Mouse (Mus musculus) megakaryocyte, adult 5-6 weeks (primary cell): ENCODE measurements at regions not wholly inside any gene's neighbourhood (a gene's known extent, or its start where the extent isn't known, plus 50 kb on each side); places are given as distances from the start of the nearest gene placed in this dataset.

ENCODE experiments used
- ATAC-seq: 2 replicates; pipeline ENCODE4 v1.8.0; 2016; ENCODE audit warnings: mild to moderate bottlenecking, inconsistent platforms; ENCODE audit not compliant: poor library complexity, severe bottlenecking

DNA sequence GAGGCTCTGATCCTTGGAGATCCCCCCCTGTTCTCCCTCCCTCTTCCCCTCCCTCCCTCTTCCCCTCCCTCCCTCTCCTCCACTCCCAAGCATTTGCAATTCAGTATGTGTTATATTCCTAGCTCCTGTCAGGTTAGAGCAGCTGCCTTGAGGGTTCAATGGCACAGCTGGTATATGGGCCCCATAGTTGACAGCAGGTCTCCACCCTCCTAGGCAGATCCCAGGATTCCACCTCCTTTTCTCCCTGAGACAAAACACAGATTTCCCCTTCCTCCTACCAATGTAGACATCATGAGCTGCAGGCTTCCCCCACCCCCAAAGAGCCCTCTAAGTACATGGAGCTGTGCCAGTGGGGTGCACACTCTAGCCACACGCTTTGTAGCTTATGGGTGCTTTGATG, 137.8 kb downstream of the Unc5cl start:
- no peak for ATAC-seq

DNA sequence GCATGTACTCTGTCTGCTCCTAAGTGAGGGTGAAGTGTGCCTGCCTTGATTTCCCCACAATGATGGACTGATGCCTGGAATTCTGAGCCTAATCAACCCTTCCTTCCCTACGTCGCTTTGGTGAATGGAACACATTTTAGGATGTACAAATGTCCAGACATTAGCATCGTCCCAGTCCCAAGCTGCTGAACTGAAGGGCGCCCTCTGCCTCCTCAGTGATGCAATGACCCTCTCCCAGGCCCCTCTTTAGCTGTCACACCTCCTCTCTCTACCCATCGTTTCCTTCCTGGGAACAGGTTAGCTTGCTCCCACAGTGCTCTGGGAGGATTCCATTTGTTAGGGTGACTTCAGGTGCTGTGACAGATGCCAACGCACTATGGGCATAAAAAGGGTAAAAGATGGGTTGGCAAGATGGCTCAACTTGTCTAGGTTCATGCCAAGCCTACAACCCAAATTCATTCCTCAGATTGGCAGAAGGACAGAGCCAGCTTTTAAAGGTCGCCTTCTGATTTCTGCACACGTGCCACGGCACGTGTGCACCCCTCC, 140.8 kb downstream of the Unc5cl start:
- no peak for ATAC-seq

DNA sequence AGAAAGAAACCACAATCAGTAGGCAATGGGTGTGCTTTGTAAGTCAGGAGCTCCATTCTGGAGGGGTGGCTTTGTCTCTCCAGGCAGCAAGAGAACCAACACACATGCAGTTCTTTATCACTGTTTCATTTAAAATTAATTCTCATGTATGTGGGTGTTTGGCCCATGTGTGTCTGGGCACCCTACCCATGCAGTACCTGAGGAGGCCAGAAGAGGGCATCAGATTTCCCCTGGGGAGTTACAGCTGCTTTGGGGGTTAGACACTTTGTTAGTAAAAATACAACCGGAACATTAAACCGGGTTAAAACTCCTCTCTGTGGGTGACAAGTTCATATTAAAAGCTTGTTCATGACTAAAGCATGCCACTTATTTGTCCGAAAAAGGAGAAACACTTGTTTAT, 141.7 kb downstream of the Unc5cl start:
- ATAC-seq: no peak

DNA sequence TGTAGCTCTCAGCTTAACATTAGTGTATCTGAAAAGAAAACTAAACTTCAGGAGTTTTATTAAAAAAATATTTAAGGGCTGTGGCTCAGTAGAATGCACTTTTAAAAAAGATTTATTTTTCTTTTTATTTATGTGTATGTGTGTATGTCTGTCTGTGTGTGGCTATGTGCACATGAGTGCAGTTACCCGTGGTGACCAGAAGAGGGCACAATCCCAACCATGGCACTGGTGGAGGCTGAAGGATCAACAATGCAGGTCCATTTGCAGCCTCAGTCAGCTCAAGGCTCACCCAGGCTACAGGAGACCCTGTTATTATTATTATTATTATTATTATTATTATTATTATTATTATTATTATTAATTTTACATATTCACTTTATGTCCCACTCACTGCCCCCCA, 142.6 kb downstream of the Unc5cl start:
- no peak for ATAC-seq

DNA sequence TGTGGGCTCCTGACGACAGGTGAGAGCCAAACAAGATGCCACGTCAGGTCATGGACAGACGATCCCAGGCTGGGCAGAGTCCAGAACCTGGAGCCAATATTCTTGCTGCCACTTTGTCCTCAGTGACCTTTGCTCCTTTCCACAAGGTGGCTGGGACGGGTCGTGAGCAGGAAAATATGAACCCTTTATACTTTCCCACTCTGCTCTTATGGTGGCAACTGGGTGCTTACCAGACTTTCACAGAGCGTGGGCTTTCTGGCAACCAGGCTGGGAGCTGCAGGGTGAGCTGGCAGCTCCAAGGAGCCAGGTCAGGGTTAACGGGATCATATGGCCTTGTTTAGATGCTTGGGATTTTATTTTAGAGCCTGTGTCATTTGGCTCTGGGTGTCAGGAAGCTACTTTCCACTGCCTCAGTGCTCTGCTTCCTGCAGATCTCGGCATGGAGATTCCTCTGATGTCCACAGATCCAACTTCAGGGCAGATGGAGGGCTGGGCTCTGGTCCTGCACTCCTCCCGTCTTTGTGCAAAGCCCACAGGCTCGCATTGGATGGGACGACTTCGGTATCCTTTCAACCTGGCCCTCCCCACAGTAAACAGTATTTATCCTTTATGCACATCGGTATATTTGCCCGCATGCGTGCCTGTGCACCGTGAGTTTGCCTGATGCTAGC, 143.9 kb downstream of the Unc5cl start:
- no peak for ATAC-seq

DNA sequence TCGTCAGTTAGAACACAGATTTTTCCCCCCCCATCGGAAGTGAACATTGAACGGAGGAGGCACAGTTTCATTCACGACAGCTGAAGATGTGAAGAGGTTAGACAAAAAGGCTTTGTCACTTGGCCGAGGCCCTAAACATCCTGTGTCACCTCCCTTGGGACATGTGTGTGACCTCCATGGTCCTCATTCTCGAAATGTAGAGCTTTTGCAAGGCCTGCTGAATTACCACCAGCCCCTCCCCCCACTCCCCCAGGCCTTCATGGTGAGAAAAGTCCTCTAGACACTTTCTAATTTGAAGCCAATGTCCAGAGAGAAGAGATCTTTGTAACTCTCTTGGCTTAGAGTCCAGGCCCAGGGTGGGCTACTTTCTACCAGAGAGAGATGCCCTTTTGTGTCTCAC, 145.5 kb downstream of the Unc5cl start:
- no peak for ATAC-seq

DNA sequence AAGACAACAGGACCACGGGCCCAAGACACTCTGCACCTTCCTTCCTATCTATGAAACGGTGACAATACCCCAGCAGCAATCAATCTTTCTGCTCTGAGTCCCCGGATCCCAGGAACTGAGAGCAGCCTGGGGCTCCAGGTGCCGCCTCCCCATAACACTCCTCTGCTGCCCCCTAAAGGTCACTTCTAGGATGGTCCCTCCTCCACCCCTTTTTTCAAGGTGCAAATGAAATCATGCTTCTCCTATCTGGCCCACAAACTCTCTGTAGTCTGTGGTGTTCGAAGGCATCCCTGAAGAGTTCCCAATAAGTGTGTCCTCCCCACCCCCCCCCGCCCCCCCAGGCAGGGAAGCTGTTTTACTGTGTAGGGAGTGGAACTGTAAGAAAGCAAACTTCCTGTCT, 147.9 kb downstream of the Unc5cl start:
- ATAC-seq: peak; percentile 71

DNA sequence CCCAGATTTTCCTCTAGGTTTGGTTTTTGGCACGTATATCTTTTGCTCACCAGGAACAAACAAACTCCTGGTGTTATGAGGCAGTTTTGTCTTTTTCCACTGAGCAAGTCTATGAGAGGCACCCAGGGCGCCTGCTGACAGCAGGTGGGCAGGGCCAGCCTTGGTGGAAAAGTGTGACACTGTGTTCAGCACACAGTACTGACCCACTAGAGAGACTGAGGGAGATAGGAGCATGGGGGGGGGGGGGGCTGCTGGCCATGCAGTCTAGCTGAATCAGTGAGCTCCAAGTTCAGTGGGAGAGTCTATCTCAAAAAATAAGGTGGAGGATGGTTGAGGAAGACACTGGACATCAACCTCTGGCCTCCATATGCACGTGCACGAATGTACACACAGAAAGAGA, 152.1 kb downstream of the Unc5cl start:
- no peak for ATAC-seq

DNA sequence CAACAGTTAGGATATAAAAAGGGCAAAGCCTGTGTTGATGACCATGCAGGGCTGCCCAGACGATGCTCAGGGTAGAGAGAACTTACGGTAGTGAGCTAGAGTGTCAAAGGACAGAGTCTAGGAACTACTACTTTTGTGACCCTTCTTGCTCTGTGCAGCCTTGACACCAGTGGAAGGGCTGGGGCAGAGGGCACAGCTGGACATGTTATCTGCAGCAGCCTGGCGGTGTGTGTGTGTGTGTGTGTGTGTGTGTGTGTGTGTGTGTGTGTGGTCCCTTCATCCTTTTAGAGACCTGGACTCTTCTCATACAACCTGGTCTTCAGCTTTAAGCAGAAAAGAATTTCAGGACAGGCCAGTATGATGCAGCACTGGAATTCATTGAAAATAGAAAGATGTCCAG, 153.6 kb downstream of the Unc5cl start:
- ATAC-seq: no peak

DNA sequence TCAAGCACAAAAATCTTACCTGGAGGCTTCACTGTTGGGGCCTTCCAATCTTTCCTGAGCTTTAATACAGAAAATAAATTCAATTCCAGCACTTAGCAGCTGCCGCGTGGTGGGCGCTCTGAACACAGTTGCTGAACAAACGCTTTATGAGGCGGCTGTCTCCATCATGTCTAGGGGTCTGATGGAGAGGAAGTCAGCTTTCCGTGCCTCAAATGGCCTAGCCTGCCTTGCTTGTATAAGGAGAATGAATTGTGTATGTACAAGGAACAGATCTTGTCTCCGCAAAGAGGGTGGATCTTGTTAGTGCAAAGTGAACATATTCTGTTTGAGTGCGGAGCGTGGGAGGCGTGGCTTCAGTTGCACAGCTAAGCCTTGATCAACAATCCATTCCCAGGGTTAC, 155.4 kb downstream of the Unc5cl start:
- ATAC-seq: no peak

DNA sequence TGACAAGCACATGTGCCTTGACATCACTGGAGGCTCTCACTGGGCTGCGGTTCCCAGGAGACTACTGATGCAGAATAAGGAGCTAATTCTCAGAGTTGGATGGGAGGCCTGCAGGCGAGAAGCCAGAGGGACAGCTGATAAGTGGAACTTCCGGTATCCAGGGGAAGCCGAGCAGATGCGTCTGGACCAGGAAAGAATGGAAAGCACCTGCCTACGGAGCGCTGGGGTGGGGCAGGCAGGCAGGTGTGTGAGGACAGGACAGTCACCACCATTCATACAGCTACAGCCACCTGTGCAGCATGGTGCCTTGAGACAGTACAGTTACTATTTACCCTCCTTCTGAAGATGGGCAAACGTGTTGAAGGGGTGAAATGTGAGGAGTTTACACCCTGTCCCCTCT, 156.1 kb downstream of the Unc5cl start:
- no peak for ATAC-seq

DNA sequence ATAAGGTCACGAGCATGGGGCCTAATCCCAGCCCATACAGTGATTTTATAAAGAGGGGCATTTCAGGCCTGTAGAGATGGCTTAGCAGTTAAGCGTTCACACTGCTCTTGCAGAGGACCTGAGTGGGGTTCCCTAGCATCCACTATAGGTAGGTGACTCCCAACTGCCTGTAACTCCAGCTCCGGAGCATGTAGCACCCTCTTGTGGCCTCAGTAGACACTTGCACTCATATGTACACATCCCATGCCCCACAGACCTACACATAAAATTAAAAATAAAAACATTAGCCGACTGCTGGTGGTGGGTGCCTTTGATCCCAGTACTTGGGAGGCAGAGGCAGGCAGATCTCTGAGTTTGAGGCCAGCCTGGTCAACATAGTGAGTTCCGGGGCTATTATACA, 158.8 kb downstream of the Unc5cl start:
- ATAC-seq: no peak

DNA sequence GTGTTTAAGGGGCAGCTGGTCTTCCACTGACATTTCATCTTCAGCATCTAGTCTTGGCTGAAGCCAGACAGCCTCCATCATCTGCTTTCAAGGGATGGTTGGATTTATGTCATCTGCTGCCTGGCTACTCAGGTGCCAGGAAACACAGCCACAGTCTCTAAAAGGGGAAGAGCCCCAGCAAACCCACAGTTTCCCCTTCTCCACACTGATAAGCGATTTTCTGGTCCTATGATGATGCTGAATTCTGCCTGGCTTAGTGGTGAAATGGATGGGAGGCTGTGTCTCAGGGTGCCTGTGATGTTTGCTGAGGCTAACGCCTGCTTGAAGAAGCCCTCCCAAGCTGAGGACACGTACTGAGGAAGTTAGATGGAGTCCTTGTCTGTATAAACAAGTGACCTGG, 160.5 kb downstream of the Unc5cl start:
- no peak for ATAC-seq

DNA sequence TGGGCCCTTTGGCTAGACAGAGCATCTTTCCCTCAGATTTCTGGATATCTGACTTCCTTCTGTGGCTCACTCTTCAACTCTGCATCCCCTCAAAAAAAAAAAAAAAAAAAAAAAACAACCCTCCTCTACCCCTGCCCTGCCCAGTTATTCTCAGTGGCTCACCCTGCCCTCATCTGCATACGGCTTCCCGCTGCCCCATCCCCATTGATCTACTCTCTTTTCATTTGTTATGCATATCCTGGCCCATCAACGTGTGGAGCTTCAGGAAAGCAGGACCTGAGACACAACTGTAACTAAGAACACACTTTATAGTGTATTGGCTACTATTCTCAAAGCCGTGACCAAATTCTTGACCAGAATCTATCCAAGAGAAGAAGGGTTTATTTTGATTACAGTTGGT, 161.5 kb downstream of the Unc5cl start:
- ATAC-seq: no peak

DNA sequence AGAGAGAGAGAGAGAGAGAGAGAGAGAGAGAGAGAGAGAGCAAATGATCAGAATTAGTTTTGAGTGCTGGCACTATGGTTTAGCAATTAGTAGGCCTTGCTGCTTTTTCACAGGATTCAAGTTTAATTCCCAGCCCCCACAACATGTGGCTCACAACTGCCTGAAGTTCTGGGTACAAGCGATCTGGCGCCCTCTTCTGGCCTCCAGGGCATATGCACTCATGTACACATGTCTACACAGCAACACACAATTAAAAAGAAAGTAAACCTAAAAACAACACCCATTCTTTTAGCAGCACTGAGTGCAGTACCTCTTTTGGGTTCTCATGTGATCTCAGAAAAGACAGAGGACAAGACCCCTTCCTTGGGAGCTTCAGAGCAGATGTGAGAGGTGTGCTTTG, 166.2 kb downstream of the Unc5cl start:
- no peak for ATAC-seq

DNA sequence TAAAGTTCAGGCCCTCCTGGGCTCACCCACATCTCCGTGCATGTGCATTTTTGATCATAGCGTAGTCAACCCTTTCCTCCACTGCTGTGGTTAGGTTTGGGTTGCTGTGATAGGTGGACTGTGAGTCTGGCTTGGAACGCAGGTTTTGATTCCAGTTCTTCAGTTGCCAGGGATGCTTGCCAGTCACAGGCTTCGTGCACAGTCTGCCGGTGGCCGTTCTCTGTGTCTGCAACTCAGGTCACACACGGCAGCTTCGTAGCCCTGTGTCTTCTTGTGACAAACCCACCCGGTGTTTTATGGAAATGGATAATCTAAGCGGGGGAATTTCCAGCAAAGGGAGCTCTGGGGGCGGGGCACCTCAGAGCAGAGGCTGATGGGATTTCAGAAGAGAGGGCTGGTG, 167.0 kb downstream of the Unc5cl start:
- no peak for ATAC-seq

DNA sequence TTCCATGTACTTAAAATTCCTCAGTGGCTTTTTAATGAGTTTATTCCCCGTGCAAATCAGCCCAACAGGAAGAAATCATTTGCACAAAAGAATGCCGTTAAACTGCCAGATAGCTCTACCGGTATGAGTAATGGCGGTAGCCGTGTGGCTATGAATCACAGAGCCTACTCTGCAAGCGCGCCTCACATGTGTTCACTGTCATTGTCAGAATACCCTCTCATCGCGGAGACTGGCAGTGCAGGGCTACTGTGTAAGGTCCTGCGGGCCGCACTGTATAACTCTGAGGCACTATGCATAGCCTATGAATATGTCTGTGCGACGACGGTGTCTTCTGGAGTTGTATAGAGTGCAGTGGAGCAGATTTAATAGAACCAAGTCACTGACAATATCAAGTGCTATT, 170.2 kb downstream of the Unc5cl start:
- no peak for ATAC-seq

DNA sequence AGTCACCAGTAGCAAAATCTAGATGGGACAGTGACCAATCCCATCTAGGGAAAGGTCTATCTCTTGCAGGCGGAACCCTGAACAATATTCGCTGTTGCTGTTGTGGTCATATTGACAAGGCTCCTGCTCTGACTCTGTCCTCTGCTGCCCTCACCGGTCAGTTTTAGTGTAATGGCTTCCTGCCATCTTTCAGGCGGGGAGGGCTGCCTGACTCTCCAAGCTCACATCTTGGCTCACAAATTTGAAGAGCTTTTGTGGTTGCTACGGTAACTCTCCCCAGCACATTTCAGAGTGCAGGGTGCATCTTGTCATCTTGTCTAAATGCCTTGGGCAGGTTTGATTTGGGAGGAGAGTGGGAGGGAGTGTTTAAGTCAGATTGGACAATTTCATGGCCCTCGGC, 171.3 kb downstream of the Unc5cl start:
- no peak for ATAC-seq

DNA sequence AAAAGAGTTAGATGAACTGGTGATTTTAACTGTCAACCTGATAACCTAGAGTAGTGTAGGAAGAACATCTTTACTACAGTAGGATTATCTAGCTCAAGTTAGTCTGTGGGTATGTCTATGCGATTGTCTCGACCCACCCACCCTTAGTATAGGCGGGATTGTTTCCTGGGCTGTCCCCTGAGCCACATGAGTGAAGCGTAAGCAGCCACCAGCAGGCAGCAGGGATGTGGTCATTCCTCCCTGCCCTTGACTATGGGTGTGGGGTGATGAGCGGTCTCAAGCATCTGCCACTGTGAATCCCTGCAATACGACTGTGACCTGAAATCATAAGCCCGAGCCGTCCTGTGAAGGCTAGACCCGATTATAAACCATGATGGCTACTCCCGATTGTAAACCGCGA, 184.9 kb downstream of the Unc5cl start:
- no peak for ATAC-seq

DNA sequence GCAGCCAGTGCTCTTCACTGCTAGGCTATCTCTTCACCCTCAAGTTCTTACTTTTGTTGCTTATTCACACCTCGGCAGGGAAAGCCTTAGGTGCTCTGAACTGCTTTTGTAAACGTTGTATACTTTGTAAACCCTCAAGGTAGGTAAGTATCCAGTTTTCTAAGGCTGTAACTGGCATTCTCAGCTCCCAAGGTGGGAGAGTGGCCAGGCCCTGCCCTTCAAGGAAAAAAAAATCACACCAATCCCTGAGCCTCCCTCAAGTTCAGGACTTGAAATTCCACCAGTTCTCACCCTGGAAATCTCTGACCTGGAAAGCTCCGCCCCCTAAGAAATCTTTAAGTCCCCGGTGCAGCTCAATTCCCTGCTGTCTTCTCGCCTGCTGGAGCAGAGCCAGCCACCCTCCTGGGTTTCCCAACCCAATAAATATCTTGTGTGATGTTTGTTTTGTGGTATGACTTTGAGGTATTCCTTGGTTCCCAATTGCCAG, 188.9 kb downstream of the Unc5cl start:
- no peak for ATAC-seq

DNA sequence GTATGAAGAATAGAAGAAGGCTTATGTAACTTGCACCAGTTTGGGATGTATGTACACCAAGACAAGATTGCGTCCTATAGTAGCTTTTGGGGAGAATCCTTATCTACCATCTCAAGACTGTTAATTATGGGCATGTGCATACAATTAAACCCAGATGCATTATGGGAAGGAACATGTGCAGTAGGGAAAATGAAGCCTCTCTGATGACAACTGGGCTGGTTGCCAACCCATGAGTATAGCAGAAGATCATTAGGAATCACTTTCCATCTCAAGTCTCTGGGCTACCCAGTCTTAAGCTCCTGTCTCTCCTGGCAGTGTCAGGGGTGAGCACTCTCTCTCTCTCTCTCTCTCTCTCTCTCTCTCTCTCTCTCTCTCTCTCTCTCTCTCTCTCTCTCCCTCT, 190.4 kb downstream of the Unc5cl start:
- no peak for ATAC-seq

DNA sequence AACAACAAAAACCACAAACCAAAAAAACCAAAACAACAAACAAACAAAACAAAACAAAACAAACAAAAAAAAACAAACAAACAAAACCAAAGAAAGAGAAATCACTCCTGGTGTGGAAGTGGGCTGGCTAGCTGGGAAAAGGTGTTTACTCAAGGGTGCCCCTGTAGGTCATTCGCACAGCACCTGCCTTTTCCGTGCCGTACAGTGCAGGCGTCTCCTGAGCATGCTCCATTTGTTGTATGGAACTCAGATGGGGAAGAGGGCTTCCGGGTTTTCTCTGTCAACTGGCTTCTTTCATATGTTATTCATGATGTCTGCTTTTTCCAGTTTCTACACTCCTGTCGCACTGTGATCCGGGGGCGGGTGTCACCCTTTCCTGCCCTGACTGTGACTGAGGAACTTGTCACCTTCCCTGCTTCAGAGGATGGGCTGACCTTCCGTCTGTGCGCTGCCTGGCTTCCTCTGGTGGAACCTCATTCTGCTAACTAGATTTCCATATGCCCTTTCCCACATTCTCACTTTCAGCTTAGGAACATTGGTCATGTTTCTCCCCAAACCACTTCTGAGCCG, 192.0 kb downstream of the Unc5cl start:
- no peak for ATAC-seq

DNA sequence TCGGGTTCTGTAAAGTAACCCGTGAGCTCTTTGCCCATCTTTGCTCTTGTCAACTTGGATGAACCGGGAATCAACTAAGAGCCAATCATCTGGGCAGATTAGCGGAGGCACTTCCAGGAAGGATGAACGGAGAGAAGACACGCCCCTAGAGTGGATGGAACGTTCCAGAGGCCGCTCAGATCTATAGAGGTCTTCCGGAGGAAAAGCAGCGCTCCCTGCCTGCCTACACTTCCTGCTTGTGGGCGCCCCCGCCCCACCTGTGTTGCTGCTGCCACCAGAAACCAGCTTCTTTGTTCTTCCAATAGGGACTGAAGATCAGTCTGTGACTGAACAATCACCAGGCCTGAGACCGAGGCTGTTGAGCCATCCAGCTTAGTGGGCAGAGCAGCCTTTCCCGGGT, 192.7 kb downstream of the Unc5cl start:
- ATAC-seq: no peak
